Comparison of ENCODE assay signal across 7 mouse cellular contexts in the genomic region with DNA sequence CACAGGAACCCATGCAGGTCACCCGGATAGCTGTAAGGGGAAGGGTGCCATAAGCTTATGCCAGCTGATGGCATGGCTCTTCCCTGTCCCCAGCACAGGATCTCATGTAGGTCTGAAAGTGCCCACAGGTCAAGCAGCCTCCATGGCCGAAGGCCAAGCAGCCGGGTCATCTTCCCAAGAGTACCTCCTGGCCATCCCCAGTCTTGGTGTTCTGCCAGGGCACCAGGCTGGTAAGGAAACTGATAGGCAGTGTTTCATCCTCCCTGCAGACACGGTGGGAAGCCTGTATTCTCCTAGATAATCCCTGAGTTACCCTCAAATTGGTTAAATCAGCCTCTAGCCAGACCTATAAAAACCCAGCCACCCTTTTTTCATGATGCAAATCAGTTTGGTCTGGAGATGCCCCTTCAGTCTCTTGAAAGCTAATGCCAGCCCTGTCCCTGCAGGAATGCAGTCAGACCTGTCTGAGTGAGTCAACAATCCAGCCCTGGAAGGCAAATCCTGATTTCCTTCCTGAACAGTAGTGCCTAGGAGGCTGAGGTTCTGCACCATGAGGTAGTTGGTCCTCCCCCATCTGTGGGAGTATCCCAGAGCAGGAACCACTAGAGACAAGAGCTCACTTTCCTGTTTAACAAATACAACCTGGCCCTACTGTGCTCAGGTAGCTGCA. TPM values are rescaled to one million over a fixed set of nuclear protein-coding genes. Genes with fewer than 3 reads are reported as not detected.
DNase-seq lines count a peak whose midpoint lies in the region; ATAC-seq and TF ChIP-seq lines count a peak whose summit lies in the region.

No protein-coding gene starts in this region.

- peaks cover 4% of the 10 kb centered on the region for H3K4me1 ChIP-seq in ES-Bruce4 (ENCODE audit: control insufficient read depth, insufficient read depth, low read length)
- peaks cover 15% of the 10 kb centered on the region for H3K4me1 ChIP-seq in lung, adult 2 months (ENCODE audit: control insufficient read depth, insufficient read depth, low read length)

- H3K4me3 ChIP-seq in ES-Bruce4 (ENCODE audit: low read depth, low read length): no peak overlapping the region
- no peak overlapping the region for H3K4me3 ChIP-seq in lung, adult 2 months (replicated peaks; ENCODE audit: extremely low read depth, low read depth, low read length)

- ATAC-seq in inflammation-experienced regulatory T-cells, adult 6 months: no peak

- DNase-seq in 416B (ENCODE audit: low read depth): peak; percentile 30
- DNase-seq in gastrocnemius, postnatal 10 days: peak; percentile 47
- DNase-seq in lung, adult 2 months: peak; percentile 76
- DNase-seq in right cerebral cortex, postnatal 25 days: no peak
- DNase-seq in right cerebral cortex, adult 18-20 months: no peak

- no peak for TF ChIP-seq CTCF in ES-Bruce4 (IDR thresholded peaks at IDR 0.05; ENCODE audit: low read depth, low read length)
- TF ChIP-seq CTCF in lung, adult 2 months (IDR thresholded peaks at IDR 0.05; ENCODE audit: insufficient read depth, low read length): no peak

- no peaks in the 10 kb centered on the region for H3K9me3 ChIP-seq in ES-Bruce4 (replicated peaks; ENCODE audit: control insufficient read depth, insufficient read depth, low read length, poor library complexity, severe bottlenecking)

- no peak for TF ChIP-seq POLR2A in ES-Bruce4 (IDR thresholded peaks at IDR 0.05; ENCODE audit: insufficient read depth, low read length)
- no peak for TF ChIP-seq POLR2A in lung, adult 2 months (IDR thresholded peaks at IDR 0.05; ENCODE audit: borderline replicate concordance, extremely low read depth, low read depth, low read length)

- no peaks in the 10 kb centered on the region for H3K27me3 ChIP-seq in ES-Bruce4 (ENCODE audit: control insufficient read depth, insufficient read depth, low read length, poor library complexity, severe bottlenecking)

- peak; percentile 69 for TF ChIP-seq EP300 in ES-Bruce4 (IDR thresholded peaks at IDR 0.05; ENCODE audit: insufficient read depth, low read depth, low read length)

- H3K9ac ChIP-seq in ES-Bruce4 (ENCODE audit: low read depth, poor library complexity, severe bottlenecking): no peak overlapping the region

- no peaks in the 10 kb centered on the region for H3K36me3 ChIP-seq in ES-Bruce4 (ENCODE audit: control insufficient read depth, insufficient read depth, low read length, poor library complexity, severe bottlenecking)

- peak overlapping the region; percentile 51 for H3K27ac ChIP-seq in ES-Bruce4 (ENCODE audit: insufficient read depth, low read length)

- WGBS in lung, adult 2 months: 48% methylated on average over 4 of the region's 4 CpGs

RNA-seq across cellular contexts. Expression of a gene that starts 7.1 kb away (rescaled TPM):
- polyA plus RNA-seq in ES-Bruce4 (2011; ENCODE audit: insufficient read depth, insufficient read length, low read depth, missing spikeins): 26.9 and 34.9 TPM in 2 replicates
- total RNA-seq in gastrocnemius, postnatal 10 days (2021): 1 to 10 TPM; 7.3 to 9.4 TPM
- 221 and 242 TPM in 2 replicates for polyA plus RNA-seq in lung, adult 2 months (2012; rRNA removed)
- 100 to 1,000 TPM; 168 to 273 (median 211) TPM for polyA plus RNA-seq in inflammation-experienced regulatory T-cells, adult 6 months (2017; shearing (Covaris generic))

RNA-seq across cellular contexts. Expression of a gene that starts 8.5 kb away (rescaled TPM):
- polyA plus RNA-seq in ES-Bruce4 (2011; ENCODE audit: insufficient read depth, insufficient read length, low read depth, missing spikeins): 94.1 and 104 TPM in 2 replicates
- 10 to 100 TPM; 36.3 to 48.6 TPM for total RNA-seq in gastrocnemius, postnatal 10 days (2021)
- 41.3 and 57.3 TPM in 2 replicates for polyA plus RNA-seq in lung, adult 2 months (2012; rRNA removed)
- 10 to 100 TPM; 35.8 to 65.7 (median 56.6) TPM for polyA plus RNA-seq in inflammation-experienced regulatory T-cells, adult 6 months (2017; shearing (Covaris generic))

RNA-seq across cellular contexts. Expression of a gene that starts 21.6 kb away (rescaled TPM):
- 57.5 and 64.7 TPM in 2 replicates for polyA plus RNA-seq in ES-Bruce4 (2011; ENCODE audit: insufficient read depth, insufficient read length, low read depth, missing spikeins)
- total RNA-seq in gastrocnemius, postnatal 10 days (2021): 10 to 100 TPM; 21.1 to 21.8 TPM
- polyA plus RNA-seq in lung, adult 2 months (2012; rRNA removed): 3.7 and 5.5 TPM in 2 replicates
- polyA plus RNA-seq in inflammation-experienced regulatory T-cells, adult 6 months (2017; shearing (Covaris generic)): 1 to 10 TPM in 2 of 3 experiments, under 1 TPM in 1; 0.87 to 2.7 (median 1.2) TPM

RNA-seq across cellular contexts. Expression of a gene that starts 34.3 kb away (rescaled TPM):
- 15.8 and 18.0 TPM in 2 replicates for polyA plus RNA-seq in ES-Bruce4 (2011; ENCODE audit: insufficient read depth, insufficient read length, low read depth, missing spikeins)
- total RNA-seq in gastrocnemius, postnatal 10 days (2021): 1 to 10 TPM; 5.6 to 8.6 TPM
- 12.8 and 17.6 TPM in 2 replicates for polyA plus RNA-seq in lung, adult 2 months (2012; rRNA removed)
- polyA plus RNA-seq in inflammation-experienced regulatory T-cells, adult 6 months (2017; shearing (Covaris generic)): 10 to 100 TPM; 21.5 to 42.4 (median 41.8) TPM

RNA-seq across cellular contexts. Expression of a gene that starts 47.0 kb away (rescaled TPM):
- 33.7 and 37.4 TPM in 2 replicates for polyA plus RNA-seq in ES-Bruce4 (2011; ENCODE audit: insufficient read depth, insufficient read length, low read depth, missing spikeins)
- 10 to 100 TPM; 47.5 to 53.0 TPM for total RNA-seq in gastrocnemius, postnatal 10 days (2021)
- 17.8 and 23.4 TPM in 2 replicates for polyA plus RNA-seq in lung, adult 2 months (2012; rRNA removed)
- 100 to 1,000 TPM in 2 of 3 experiments, 10 to 100 TPM in 1; 98.7 to 106 (median 103) TPM for polyA plus RNA-seq in inflammation-experienced regulatory T-cells, adult 6 months (2017; shearing (Covaris generic))

Comparison
In these comparisons a context has a peak if more than half of its experiments do, and no peak if none do; other contexts are left out.
1. DNase-seq: peak in 416B (single experiment), gastrocnemius, postnatal 10 days (single experiment) and lung, adult 2 months (single experiment); none in right cerebral cortex, postnatal 25 days (single experiment) and right cerebral cortex, adult 18-20 months (single experiment).